Mouse (Mus musculus): ENCODE measurements at regions not wholly inside any gene's neighbourhood (a gene's known extent, or its start where the extent isn't known, plus 50 kb on each side); places are given as distances from the start of the nearest gene placed in this dataset.

DNA sequence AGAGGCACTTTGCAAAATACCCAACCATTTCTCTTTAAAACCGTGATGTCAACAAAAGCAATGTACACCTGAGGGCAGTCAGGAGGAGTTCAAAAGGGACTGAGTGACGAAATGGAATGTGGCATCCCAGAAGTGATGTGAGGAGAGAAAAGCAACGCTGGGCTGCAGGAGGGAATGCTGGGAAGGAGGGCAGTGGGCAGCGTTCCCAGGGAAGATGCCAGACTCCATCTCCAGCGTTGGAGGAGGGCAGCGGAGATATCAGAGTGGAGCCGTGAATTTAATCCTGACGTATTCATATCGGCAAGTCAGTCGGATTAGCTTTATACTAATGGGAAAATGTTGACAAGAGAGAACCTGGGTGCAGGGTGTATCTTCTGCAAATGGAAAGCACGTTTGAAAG lies 161.7 kb downstream of the Tmem38b start:
- DNase-seq (ENCODE audit: low spot score) (no peak), ATAC-seq (ENCODE audit: low read depth) (no peak)
- no peaks in the 10 kb centered on the region for H3K36me3 ChIP-seq (ENCODE audit: control insufficient read depth, insufficient read depth, low read length)
- WGBS, result 73% methylated on average over 11 of the region's 11 CpGs
- H3K27me3 ChIP-seq (replicated peaks; ENCODE audit: control insufficient read depth, insufficient read depth, low read length), result no peaks in the 10 kb centered on the region
- no peak overlapping the region for H3K27ac ChIP-seq (replicated peaks; ENCODE audit: low read depth, low read length)
- no peak overlapping the region for H3K9ac ChIP-seq (ENCODE audit: low read depth, low read length)
- H3K4me3 ChIP-seq (ENCODE audit: low read depth, low read length), result no peak overlapping the region
- no peak overlapping the region for H3K4me2 ChIP-seq (ENCODE audit: low read depth, low read length)
- H3K9me3 ChIP-seq (ENCODE audit: control insufficient read depth, low read length), result no peaks in the 10 kb centered on the region
- H3K4me1 ChIP-seq (ENCODE audit: control insufficient read depth, insufficient read depth, low read length), result no peaks in the 10 kb centered on the region

DNA sequence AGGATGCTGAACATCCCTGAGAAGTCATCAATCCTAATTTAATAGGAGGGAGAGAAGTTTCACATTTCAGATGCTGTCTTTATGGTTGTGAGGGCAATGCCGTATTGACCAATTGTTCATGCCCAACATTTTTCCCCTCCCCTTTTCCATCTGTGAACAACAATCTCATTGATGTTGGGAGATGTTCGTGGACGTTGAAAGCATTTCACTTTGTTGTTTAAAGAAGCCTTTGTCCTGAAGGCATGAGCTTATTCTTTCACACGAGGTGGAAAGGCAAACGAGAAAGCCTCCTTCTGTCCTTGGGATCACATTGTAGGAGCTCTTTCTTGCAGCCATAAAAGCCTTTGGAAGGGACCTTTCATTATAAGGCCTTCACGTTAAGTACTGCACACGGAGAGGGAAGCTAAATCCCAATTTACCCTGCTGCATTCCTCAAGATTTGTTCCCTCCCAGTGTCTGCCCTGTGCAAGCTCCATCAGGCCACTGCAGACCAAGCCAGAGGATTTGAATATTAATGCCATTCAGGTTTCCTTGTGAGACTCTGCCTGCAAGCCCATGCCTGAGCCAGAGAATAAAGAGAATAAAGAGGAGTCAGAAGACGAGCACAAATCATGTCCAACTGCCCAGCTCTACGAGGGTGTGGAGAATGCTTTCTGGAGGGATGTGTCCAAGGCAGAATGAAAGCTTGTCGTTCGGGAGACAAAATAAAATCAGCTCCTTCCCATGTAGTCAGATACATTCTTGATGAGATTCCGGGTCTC lies 195.4 kb downstream of the Tmem38b start:
- H3K4me2 ChIP-seq (ENCODE audit: low read depth, low read length), result peak overlapping the region; percentile 8; the same call in 1 of the 2 replicates
- H3K27me3 ChIP-seq (replicated peaks; ENCODE audit: control insufficient read depth, insufficient read depth, low read length), result no peaks in the 10 kb centered on the region
- H3K4me3 ChIP-seq (ENCODE audit: low read depth, low read length), result no peak overlapping the region
- H3K27ac ChIP-seq (replicated peaks; ENCODE audit: low read depth, low read length), result peak overlapping the region; percentile 6; the same call in 1 of the 2 replicates
- no peaks in the 10 kb centered on the region for H3K9me3 ChIP-seq (ENCODE audit: control insufficient read depth, low read length)
- peaks cover 4% of the 10 kb centered on the region; the same call in 1 of the 2 replicates for H3K4me1 ChIP-seq (ENCODE audit: control insufficient read depth, insufficient read depth, low read length)
- DNase-seq (ENCODE audit: low spot score) (peak; percentile 32), ATAC-seq (ENCODE audit: low read depth) (peak; percentile 41; the same call in 1 of the 2 replicates)
- H3K9ac ChIP-seq (ENCODE audit: low read depth, low read length), result no peak overlapping the region
- WGBS, result 24% methylated on average over 12 of the region's 12 CpGs
- H3K36me3 ChIP-seq (ENCODE audit: control insufficient read depth, insufficient read depth, low read length), result no peaks in the 10 kb centered on the region

- Histone ChIP-seq H3K36me3 (ENCODE audit: control insufficient read depth, insufficient read depth, low read length) (no peaks in the 10 kb centered on the region), H3K9ac (ENCODE audit: low read depth, low read length) (no peak overlapping the region), H3K4me2 (ENCODE audit: low read depth, low read length) (peak overlapping the region; percentile 8; the same call in 1 of the 2 replicates), H3K27me3 (replicated peaks; ENCODE audit: control insufficient read depth, insufficient read depth, low read length) (no peaks in the 10 kb centered on the region), H3K27ac (replicated peaks; ENCODE audit: low read depth, low read length) (peak overlapping the region; percentile 6; the same call in 1 of the 2 replicates), H3K9me3 (ENCODE audit: control insufficient read depth, low read length) (no peaks in the 10 kb centered on the region), H3K4me1 (ENCODE audit: control insufficient read depth, insufficient read depth, low read length) (peaks cover 4% of the 10 kb centered on the region; the same call in 1 of the 2 replicates), H3K4me3 (ENCODE audit: low read depth, low read length) (no peak overlapping the region)
- ATAC-seq (ENCODE audit: low read depth) (0 out of 2 replicates have a peak, but pooled peaks have one; percentile 37), DNase-seq (ENCODE audit: low spot score) (peak; percentile 46)
- WGBS, result 37% methylated on average over 6 of the region's 6 CpGs
Measured at GRCm38 (mm10) chr4:54021861-54022385, 196.1 kb downstream of the Tmem38b start.

GRCm38 (mm10) chr4:54026919-54027318 lies 201.1 kb downstream of the Tmem38b start:
- ATAC-seq (ENCODE audit: low read depth) (no peak), DNase-seq (ENCODE audit: low spot score) (no peak)
- H3K9ac ChIP-seq (ENCODE audit: low read depth, low read length), result no peak overlapping the region
- H3K4me1 ChIP-seq (ENCODE audit: control insufficient read depth, insufficient read depth, low read length), result peaks cover 15% of the 10 kb centered on the region; the same call in 1 of the 2 replicates
- H3K27me3 ChIP-seq (replicated peaks; ENCODE audit: control insufficient read depth, insufficient read depth, low read length), result no peaks in the 10 kb centered on the region
- H3K36me3 ChIP-seq (ENCODE audit: control insufficient read depth, insufficient read depth, low read length), result no peaks in the 10 kb centered on the region
- H3K9me3 ChIP-seq (ENCODE audit: control insufficient read depth, low read length), result no peaks in the 10 kb centered on the region
- no peak overlapping the region for H3K4me2 ChIP-seq (ENCODE audit: low read depth, low read length)
- WGBS, result 72% methylated on average over 3 of the region's 3 CpGs
- H3K27ac ChIP-seq (replicated peaks; ENCODE audit: low read depth, low read length), result no peak overlapping the region
- no peak overlapping the region for H3K4me3 ChIP-seq (ENCODE audit: low read depth, low read length)

- H3K9ac ChIP-seq (ENCODE audit: low read depth, low read length), result no peak overlapping the region
- no peak overlapping the region for H3K4me3 ChIP-seq (ENCODE audit: low read depth, low read length)
- 0 out of 2 replicates have a peak overlapping the region, but pooled peaks have one; percentile 24 for H3K27ac ChIP-seq (replicated peaks; ENCODE audit: low read depth, low read length)
- no peak overlapping the region for H3K4me2 ChIP-seq (ENCODE audit: low read depth, low read length)
- ATAC-seq (ENCODE audit: low read depth), result no peak
- no peaks in the 10 kb centered on the region for H3K36me3 ChIP-seq (ENCODE audit: control insufficient read depth, insufficient read depth, low read length)
- H3K9me3 ChIP-seq (ENCODE audit: control insufficient read depth, low read length), result no peaks in the 10 kb centered on the region
- peak; percentile 70 for DNase-seq (ENCODE audit: low spot score)
- 23% methylated on average over 5 of the region's 5 CpGs for WGBS
- peaks cover 23% of the 10 kb centered on the region for H3K4me1 ChIP-seq (ENCODE audit: control insufficient read depth, insufficient read depth, low read length)
- no peaks in the 10 kb centered on the region for H3K27me3 ChIP-seq (replicated peaks; ENCODE audit: control insufficient read depth, insufficient read depth, low read length)
Measured at GRCm38 (mm10) chr4:54027565-54028237, 201.9 kb downstream of the Tmem38b start.

GRCm38 (mm10) chr4:54045258-54046029 lies 219.6 kb downstream of the Tmem38b start:
- H3K4me1 ChIP-seq (ENCODE audit: control insufficient read depth, insufficient read depth, low read length), result no peaks in the 10 kb centered on the region
- H3K9me3 ChIP-seq (ENCODE audit: control insufficient read depth, low read length), result no peaks in the 10 kb centered on the region
- H3K36me3 ChIP-seq (ENCODE audit: control insufficient read depth, insufficient read depth, low read length), result no peaks in the 10 kb centered on the region
- H3K4me3 ChIP-seq (ENCODE audit: low read depth, low read length), result no peak overlapping the region
- H3K27me3 ChIP-seq (replicated peaks; ENCODE audit: control insufficient read depth, insufficient read depth, low read length), result no peaks in the 10 kb centered on the region
- DNase-seq (ENCODE audit: low spot score) (no peak), ATAC-seq (ENCODE audit: low read depth) (no peak)
- 50% methylated on average over 14 of the region's 14 CpGs for WGBS
- no peak overlapping the region for H3K27ac ChIP-seq (replicated peaks; ENCODE audit: low read depth, low read length)
- no peak overlapping the region for H3K4me2 ChIP-seq (ENCODE audit: low read depth, low read length)
- H3K9ac ChIP-seq (ENCODE audit: low read depth, low read length), result no peak overlapping the region

DNA sequence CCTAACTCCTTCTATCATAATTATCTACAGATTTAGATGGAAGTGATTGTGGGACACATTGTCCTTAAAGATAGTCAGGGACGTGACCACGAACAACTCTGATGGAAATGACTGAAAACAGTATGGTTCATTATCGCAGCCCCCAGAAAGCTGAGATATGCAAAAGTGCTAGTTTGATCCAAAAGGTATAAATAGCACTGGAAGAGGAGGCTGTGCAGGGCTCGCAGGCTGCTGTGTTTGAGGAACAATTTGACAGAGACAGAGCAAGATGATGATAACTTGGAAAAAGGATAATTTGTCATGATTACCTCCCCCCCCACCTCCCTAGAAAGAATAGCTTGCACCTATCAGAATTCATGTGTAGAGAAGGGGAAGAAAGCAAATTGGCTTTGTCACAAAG lies 238.5 kb downstream of the Tmem38b start:
- ATAC-seq (ENCODE audit: low read depth), result no peak
- Histone ChIP-seq H3K4me3 (ENCODE audit: low read depth, low read length) (no peak overlapping the region), H3K36me3 (ENCODE audit: control insufficient read depth, insufficient read depth, low read length) (no peaks in the 10 kb centered on the region), H3K9ac (ENCODE audit: low read depth, low read length) (no peak overlapping the region), H3K4me2 (ENCODE audit: low read depth, low read length) (no peak overlapping the region), H3K9me3 (ENCODE audit: control insufficient read depth, low read length) (no peaks in the 10 kb centered on the region), H3K4me1 (ENCODE audit: control insufficient read depth, insufficient read depth, low read length) (no peaks in the 10 kb centered on the region), H3K27ac (replicated peaks; ENCODE audit: low read depth, low read length) (no peak overlapping the region), H3K27me3 (replicated peaks; ENCODE audit: control insufficient read depth, insufficient read depth, low read length) (no peaks in the 10 kb centered on the region)
- DNase-seq (ENCODE audit: low spot score), result no peak
- WGBS, result 79% methylated on average over 4 of the region's 4 CpGs

DNA sequence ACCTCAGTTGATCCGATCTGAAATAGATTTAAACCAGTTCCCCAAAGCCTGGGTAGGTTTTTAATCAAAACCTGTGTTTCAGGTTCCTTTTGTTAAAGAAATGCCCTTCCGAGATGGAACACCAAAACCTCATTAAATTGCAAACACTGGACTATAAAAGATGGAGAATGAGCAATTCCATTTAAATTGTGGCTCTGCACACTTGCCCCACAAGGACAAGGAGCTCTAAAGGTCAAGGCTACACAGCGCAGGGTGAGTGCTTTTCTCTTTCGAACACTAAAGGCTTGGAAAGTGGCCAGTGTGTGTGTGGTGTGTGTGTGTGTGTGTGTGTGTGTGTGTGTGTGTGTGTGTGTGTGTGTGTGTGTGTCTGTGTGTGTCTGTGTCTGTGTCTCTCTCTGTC lies 246.1 kb downstream of the Tmem38b start:
- Histone ChIP-seq H3K9ac (ENCODE audit: low read depth, low read length) (no peak overlapping the region), H3K4me2 (ENCODE audit: low read depth, low read length) (no peak overlapping the region), H3K4me3 (ENCODE audit: low read depth, low read length) (no peak overlapping the region), H3K9me3 (ENCODE audit: control insufficient read depth, low read length) (peaks cover 10% of the 10 kb centered on the region), H3K27ac (replicated peaks; ENCODE audit: low read depth, low read length) (no peak overlapping the region), H3K4me1 (ENCODE audit: control insufficient read depth, insufficient read depth, low read length) (no peaks in the 10 kb centered on the region), H3K27me3 (replicated peaks; ENCODE audit: control insufficient read depth, insufficient read depth, low read length) (no peaks in the 10 kb centered on the region), H3K36me3 (ENCODE audit: control insufficient read depth, insufficient read depth, low read length) (no peaks in the 10 kb centered on the region)
- WGBS, result 64% methylated on average over 4 of the region's 4 CpGs
- ATAC-seq (ENCODE audit: low read depth) (no peak), DNase-seq (ENCODE audit: low spot score) (no peak)
